Mouse (Mus musculus) urinary bladder, postnatal 4 days (tissue): ENCODE data around the gene Mrgbp.

Experiments used
- DNase-seq, 2 experiments: peaks; one replicate each; pipeline ENCODE4 v3.0.0; 2021 to 2022; ENCODE audit warnings: low spot score in 2 of 2

Gene Mrgbp

GRCm38 (mm10) chr2:180581002-180581401 is at the start of gene Mrgbp:
Gene Mrgbp, plus strand, starts transcription at chr2:180581304.
- DNase-seq, result no peak

- DNase-seq, result no peak
Observed at GRCm38 (mm10) chr2:180531671-180532385, 49.3 kb upstream of the Mrgbp start.

DNA sequence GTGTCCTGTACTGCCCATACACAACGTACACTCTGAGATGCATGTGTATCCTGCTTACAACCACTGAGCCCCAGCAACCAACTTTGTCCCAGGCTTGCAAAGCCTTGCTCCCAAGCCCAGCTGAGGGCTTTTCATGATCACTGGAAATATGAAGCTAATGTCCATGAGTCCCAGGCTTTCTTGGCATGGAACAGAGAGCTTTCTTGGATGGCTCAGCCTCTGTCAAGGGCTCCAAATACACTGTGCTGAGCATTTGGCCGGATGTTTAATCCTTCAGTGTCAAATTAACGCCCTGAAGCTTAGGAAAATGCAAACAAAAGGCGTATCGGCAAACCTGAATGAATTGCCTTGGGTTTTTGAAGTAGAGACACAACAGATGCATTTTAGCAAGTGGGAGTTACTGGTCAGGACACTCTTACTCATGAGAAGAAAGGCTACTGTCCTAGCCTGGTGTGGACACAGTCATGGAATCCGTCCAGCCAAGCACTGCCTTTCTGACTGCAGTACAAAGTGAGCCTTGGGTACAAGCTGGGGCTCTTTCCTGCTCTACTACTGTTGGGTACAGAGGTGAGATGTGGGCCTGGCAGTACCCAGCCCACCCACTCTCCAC is 48.6 kb upstream of the Mrgbp start:
- no peak for DNase-seq

DNA sequence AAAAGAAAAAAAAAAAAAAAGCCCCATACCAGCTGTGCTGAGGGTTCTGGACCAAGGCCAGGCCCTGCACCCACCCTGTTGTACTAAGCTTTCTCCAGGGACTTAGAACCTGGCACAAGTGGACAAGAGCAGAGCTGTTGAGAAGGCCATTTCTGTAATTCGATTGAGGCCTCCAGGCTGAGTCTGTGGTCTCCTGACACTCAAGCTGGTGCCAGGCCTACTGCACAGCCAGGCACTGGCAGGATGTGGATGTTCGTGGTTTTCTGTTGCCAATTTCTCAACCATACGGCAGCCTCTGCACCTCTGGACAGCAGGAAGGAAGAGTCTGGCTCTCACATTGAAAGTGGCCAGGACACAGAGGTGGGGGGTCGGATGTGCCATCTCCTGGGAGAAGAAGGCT is 47.9 kb upstream of the Mrgbp start:
- no peak for DNase-seq

DNA sequence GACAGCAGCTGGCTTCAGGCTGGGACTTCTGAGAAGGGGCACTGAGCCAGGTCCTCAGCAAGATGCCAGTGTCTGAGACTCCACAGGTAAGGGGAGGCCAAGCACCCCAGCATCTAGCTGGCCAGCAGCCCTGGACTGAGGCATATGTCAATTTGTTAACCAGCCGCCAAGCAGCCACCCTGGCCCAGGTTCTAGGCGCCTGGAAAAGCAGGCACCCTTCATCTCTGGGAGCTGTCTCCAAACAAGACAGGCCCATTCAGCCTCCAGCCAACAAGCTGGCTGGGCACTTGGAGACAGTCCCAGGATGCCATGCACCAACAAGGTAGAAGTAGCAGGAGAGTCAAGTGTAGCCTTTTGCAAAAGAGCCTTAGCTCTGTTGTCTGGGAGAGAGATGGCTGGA is 37.4 kb upstream of the Mrgbp start:
- no peak for DNase-seq

- no peak for DNase-seq
Observed at GRCm38 (mm10) chr2:180545046-180545445, 36.1 kb upstream of the Mrgbp start.

DNA sequence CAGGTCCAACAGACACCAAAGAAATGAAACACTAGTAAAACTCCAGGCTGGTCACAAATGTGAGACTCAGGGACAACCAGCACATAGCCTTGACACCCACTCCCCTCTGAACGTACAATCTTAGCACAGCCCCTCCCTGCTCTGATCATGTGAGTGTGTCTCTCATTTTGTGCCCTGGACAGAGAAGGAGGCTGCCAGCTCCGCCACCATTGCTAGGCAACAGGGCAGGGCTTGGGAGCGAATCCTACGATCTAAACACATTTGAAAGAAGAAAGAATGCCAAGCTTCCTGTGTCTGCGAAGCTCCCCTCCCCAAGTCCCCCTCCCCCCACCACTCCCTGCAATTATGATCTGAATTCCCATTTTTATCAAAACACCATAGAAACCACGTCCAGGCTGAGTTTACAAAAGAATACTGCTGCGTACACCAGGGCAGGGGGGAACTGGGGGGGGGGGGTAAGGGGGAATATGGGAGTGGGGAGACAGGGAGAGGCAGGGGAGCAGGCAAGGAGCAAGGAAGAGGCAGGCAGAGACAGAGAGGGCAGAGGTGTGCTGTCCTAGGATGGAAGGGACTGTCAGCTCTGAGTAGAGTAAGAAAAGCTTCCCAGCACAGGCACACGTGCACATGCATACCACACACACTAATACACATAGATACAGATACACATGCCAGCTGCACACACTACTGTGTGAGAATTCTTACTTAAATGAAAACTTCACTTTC is 33.6 kb upstream of the Mrgbp start:
- no peak for DNase-seq

DNA sequence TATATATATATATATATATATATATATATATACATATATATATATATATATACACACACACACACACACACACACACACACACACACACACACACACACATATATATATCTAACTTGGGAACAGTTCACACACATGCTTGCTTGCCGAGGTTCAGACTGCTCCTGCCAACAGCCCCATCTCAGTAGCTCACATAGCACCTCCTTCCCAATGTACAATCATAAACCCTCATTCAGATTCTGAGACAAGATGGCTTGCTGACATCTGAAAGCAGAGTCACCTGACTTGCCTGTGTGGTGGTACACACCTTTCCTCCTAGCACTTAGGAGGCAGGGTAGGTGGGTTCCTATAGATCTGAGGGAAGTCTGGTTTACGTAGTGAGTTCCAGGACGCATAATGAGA is 28.8 kb upstream of the Mrgbp start:
- DNase-seq, result no peak

- DNase-seq, result no peak
Observed at GRCm38 (mm10) chr2:180555219-180555618, 25.9 kb upstream of the Mrgbp start.

GRCm38 (mm10) chr2:180556470-180556869 is 24.6 kb upstream of the Mrgbp start:
- DNase-seq, result no peak

- DNase-seq, result no peak
Observed at GRCm38 (mm10) chr2:180560245-180560644, 20.9 kb upstream of the Mrgbp start.

- no peak for DNase-seq
Observed at GRCm38 (mm10) chr2:180562146-180562545, 19.0 kb upstream of the Mrgbp start.

DNA sequence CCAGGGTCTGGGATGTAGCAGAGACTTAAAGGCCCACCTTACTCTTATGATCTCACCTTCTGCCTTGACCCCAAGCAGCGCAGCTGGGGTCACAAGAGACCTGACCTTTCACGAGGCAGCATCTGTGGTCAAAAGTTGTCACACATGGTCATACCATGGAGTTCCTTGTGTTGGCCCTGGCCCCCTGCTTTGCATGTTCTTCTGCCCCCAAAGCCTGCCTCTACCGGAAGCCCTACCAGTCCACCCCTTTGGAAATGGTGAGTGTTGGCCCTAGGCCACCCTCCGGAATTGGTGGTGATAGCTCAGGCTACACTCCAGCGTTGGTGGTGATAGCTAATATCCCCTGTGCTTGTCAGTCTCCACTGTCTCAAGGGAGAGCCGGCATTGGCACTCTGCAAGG is 17.8 kb upstream of the Mrgbp start:
- no peak for DNase-seq

GRCm38 (mm10) chr2:180563841-180564240 is 17.3 kb upstream of the Mrgbp start:
- no peak for DNase-seq

DNA sequence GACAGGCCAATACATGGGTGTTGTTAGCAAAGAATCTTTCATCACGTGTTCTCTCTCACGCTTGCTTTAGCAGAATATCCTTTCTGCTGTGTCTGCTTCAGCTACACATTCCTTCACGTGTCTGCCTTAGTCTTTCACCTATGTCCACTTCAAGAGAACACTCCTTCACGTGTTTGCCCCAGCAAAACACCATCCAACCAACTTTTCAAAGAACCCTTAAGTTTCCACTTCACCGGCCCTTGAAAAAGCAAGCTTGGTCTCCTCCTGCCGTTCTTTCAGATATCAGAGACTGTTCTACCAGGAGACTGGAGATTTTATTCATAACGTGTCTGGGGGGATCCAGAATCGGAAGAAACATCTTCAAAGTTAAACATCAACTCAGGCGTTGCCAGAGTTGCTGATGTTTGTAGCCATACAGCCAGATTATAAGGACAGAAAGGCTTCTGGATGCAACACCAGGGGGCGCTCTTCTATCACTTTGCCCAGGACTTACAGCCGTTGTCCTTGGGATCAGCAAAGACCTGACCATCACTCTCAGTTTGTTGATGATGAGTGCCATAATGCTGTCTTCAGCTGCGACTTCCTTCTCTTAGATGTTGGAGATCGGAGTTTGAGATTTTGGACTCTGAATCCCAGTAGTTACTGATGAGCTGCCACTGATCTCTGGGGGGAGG is 14.7 kb upstream of the Mrgbp start:
- DNase-seq, result no peak

- DNase-seq, result peak in 1 of 2 experiments; percentile 47
Observed at GRCm38 (mm10) chr2:180569028-180569643, 12.0 kb upstream of the Mrgbp start.

DNA sequence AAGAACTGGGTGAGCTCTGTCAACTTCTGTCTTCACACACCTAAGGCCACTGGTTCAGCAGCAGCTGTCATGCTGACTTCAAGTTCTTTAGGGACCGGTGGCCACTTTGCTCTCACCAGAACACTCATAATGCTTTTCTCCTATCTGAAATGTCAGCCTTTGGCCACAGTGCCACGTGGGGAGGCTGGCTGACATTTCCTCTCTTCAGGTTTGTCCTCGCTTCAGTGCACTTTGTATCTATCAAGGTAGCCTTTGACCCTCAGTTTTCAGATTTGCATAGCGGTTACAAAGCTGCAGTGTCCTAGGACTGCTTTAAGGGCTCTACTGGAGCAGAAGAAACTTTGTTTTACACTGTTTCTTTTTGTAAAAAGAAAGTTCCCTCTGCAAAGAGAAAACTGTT is 4.6 kb upstream of the Mrgbp start:
- no peak for DNase-seq

DNA sequence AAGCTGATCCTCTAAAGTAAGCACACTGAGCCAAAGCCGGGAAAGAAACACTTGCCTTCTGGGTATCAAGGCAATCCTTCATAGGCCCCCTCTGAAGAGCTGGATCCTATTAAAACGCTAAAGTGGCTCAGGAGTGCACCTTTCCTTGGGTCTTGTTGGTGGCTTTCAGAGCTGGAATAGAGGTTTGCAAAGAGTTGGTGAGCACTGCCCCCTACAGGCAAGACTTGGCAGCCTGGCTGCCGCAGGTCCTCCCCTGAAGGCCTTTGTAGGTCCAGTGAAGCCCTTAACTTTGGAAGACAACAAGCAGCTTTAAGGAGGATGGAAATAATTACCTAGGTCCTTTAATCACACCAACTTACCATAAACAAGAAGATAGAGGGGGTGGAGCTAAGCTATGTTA is 2.4 kb upstream of the Mrgbp start:
- DNase-seq, result no peak

GRCm38 (mm10) chr2:180582481-180583153 is 1.5 kb downstream of the Mrgbp start:
- peak; percentile 96 to 98 for DNase-seq

DNA sequence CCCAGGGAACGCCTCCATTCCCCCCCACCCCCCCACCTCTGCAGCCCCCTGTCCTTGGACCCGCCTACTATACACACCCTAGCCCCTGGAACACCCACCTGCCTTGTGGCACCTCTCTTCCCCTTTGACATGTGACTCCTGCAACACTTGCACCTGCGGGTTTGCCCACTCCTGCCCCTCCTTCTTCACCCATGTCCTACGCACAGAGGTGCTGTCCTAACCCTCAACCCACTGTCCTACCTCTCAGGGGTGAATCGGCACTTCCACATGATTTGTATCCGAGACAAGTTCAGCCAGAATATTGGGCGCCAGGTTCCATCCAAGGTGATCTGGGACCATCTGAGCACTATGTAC is 2.0 kb downstream of the Mrgbp start:
- no peak for DNase-seq

DNA sequence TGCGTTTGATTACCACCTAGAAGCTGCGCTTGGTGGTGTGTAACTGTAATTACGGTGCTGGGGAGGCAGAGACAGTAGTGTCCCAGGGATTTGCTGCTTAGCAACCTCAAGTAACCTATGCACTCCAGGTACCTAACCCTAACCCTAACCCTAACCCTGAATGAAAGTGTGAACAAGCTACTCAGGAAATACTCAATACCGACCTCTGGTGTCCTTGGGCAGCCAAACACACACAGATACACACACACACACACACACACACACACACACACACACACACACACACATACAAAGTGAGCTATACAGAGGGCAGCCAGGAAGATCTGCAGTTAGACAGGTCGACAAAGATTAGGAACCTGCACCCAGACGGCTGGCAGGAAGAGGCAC is 7.6 kb downstream of the Mrgbp start:
- no peak for DNase-seq
